Mouse (Mus musculus) kidney, adult 2 months (tissue): ENCODE measurements around the gene Borcs6.
A peak's percentile ranks its signal among the peaks of the same experiment; 100 is the strongest.

Experiments used
- CTCF ChIP-seq: fragments of 200-500 bp; conservative IDR thresholded peaks from 2 replicates; pipeline ENCODE4 v1.5.1; 2011; ENCODE audit warnings: low read depth, mild to moderate bottlenecking, control low read depth, low read length, moderate library complexity, mixed read lengths; ENCODE audit not compliant: insufficient read depth, insufficient read length
- POLR2A ChIP-seq: fragments of 200-500 bp; IDR thresholded peaks from one replicate; pipeline ENCODE4 v1.6.1; 2011; ENCODE audit warnings: low read depth, low read length, control low read depth

DNA sequence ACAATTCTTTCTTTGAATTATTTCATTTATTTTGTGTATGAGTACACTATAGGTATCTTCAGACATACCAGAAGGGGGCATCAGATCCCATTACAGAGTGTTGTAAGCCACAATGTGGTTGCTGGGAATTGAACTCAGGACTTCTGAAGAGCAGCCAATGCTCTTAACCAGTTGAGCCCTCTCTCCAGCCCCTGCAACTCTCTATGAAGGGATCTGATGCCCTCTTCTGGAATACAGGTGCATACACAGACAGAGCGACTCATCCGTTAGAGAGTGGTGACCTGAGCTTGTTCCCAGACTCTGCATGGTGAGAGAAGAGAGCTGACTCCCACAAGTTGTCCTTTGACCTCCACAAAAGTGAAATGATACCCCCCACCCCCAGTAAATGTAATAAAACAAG, 30.7 kb upstream of the Borcs6 start:
- TF ChIP-seq CTCF (peak; percentile 35; the same call in 1 of the 2 replicates), POLR2A (no peak)
